Mouse (Mus musculus) lung, postnatal 0 days (tissue): ENCODE results near the gene Ptpn3.

Experiments
- CTCF ChIP-seq: IDR thresholded peaks from 2 replicates; pipeline ENCODE4 v1.5.1; 2016; ENCODE audit warnings: antibody characterized with exemption, mild to moderate bottlenecking
- EP300 ChIP-seq: IDR thresholded peaks from 2 replicates; pipeline ENCODE4 v1.6.1; 2016; ENCODE audit warnings: antibody characterized with exemption, mild to moderate bottlenecking, control low read depth

GRCm38 (mm10) chr4:57285251-57285650 lies 16.4 kb downstream of the Ptpn3 start:
- TF ChIP-seq CTCF (no peak), EP300 (no peak)
